Mouse (Mus musculus) erythroblast, embryonic 14.5 days (primary cell): ENCODE measurements at regions not wholly inside any gene's neighbourhood (a gene's known extent, or its start where the extent isn't known, plus 50 kb on each side); places are given as distances from the start of the nearest gene placed in this dataset.

Source experiments
- GATA1 ChIP-seq: IDR thresholded peaks from 2 replicates; pipeline ENCODE4 v1.6.1; 2012; ENCODE audit warnings: low read length, inconsistent platforms, mixed read lengths
- TAL1 ChIP-seq: IDR thresholded peaks from 3 replicates; pipeline ENCODE4 v1.6.1; 2012; ENCODE audit warnings: low read length, inconsistent platforms, mixed read lengths

- TF ChIP-seq GATA1 (no peak), TAL1 (no peak)
Measured at GRCm38 (mm10) chr16:93486646-93487550, 117.0 kb downstream of the Setd4 start.
